Mouse (Mus musculus): Measurements from ENCODE around the gene Mef2d. TPM values are rescaled to one million over a fixed set of nuclear protein-coding genes. Genes with fewer than 3 reads are reported as not detected.

The Mef2d gene
- total RNA-seq, 2 experiments from 2014 or later = 173 to 184 TPM

DNA sequence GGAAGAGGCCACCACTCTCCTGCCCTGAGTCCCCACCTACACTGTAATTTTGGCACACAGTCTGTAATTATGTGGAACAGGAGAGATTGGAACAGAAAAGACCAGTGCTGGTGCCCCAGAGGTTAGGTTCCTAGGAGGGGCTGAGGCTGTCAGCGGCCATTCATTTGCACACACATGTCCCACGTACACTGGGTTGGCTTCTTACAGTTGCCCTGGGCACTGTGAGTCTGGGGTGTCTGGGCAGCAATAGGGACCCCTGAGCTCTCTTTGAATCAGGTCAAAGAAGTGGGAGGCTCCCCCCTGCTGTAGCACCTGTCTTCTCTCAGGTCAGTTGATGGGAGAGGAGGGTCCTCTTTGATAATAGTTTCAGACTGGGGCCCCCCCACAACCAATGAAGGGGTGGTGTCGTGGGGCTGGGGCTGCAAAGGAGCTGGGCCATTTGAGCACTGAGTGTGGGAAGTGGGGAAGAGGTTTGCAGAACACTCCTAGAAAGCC lies 66.1 kb downstream of the Mef2d start:
- no peak for TF ChIP-seq CTCF (IDR thresholded peaks at IDR 0.05)
- DNase-seq = no peak
- intact Hi-C loops (cut with DNase I) = no loop called here
- H3K4me3 ChIP-seq = no peak overlapping the region
- no peak overlapping the region for H3K27ac ChIP-seq

DNA sequence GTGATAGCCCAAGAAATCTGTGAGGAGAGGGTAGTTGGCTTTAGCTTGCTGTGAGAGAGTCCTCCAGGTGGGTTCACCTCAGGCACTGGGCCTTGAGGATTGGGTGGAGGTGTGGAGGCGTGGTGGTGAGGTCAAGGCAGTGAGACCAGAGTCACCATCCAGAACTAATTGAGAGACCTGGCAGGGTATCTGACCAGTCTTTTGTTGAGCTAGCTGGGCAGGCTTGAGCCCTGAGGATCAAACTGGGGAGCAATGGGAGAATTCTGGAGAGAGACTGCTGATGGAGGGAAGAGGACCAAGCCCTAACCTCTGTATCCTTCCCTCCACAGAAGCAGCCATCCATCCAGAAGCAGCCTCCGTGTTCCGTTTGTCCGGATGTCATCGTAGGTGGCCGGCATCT lies 67.1 kb downstream of the Mef2d start:
- TF ChIP-seq CTCF (IDR thresholded peaks at IDR 0.05) = no peak
- no peak overlapping the region for H3K4me3 ChIP-seq
- intact Hi-C loops (cut with DNase I) = no loop called here
- no peak overlapping the region for H3K27ac ChIP-seq
- DNase-seq = no peak

DNA sequence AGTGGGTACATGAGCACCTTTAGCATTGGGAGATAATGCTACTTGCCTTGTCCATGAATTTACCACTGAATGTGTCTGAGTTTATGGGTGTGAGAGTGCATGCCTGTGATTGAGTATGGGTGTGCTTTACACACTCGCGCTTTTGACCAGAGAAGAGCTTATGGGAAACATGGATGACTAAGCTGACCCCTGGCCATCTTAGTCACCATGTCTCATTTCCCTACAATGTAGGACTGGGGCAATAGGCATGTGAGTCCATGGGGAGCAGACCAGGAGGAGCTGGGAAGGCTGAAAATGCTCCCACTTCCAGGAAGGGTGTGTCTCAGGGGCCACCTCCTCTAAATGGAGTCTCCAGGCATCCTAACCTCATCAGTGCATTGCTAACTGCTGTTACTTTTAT lies 67.9 kb downstream of the Mef2d start:
- intact Hi-C loops (cut with DNase I) = no loop called here
- Histone ChIP-seq H3K27ac (no peak overlapping the region), H3K4me3 (no peak overlapping the region)
- TF ChIP-seq CTCF (IDR thresholded peaks at IDR 0.05) = no peak
- no peak for DNase-seq

DNA sequence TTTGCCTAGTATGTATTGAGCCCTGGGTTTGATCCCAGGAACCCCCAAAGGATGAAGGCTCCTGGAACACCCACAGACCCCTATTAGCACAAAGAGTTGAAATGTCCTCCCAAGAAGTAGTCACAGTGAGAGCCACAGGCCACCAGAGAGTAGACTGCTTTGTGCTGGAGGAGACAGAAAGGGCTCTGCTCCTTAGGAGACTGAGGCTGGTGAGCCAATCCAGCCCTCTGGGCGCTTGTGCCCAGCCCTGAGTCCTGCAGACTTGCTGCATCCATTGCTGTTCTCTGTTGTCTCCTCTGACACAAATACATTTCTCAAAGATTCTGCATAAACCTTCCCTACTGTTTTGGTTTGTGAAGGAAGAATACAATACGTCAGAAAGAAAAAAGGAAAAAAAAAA lies 68.7 kb downstream of the Mef2d start:
- Histone ChIP-seq H3K27ac (no peak overlapping the region), H3K4me3 (no peak overlapping the region)
- TF ChIP-seq CTCF (IDR thresholded peaks at IDR 0.05) = no peak
- intact Hi-C loops (cut with DNase I) = no loop called here
- DNase-seq = no peak

DNA sequence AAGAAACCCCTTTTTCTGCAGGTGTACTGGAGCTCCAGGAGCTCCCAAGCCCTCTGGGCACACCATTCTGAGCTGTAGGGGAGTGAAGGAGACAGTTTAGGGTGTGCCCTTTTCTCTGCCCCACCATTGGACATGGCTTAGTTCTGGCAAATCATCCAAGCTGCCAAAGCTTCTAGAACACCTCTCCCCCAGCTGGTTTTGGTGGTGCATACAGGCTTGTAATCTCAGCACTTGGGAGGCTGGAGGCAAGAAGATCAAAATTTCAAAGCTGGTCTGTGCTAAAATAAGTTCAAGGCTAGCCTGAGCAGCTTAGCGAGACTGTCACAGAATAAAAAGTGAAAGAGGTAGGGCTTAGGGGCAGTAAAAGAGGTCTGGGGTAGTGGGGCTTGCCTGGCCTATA lies 70.2 kb downstream of the Mef2d start:
- no peak for DNase-seq
- no peak overlapping the region for H3K27ac ChIP-seq
- no peak for TF ChIP-seq CTCF (IDR thresholded peaks at IDR 0.05)
- intact Hi-C loops (cut with DNase I) = no loop called here
- no peak overlapping the region for H3K4me3 ChIP-seq

DNA sequence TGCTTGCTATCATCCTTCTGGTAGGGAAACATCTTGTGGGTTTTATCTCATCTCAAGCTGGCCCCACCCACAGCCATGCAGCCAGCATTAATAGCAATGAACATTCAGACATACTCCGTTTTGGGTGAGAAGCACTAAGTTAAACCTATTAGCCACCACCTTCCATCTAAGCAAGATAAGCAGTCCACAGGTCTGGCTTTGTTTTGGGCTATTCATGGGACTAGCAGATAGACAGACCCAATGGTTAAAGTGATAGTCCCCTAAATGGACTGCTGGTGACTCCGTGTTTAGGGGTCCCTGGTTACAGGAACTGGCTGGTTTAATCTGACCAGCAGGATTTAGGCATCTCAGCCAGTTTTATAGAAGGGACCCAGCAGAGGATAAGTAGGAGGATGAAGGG lies 70.8 kb downstream of the Mef2d start:
- Histone ChIP-seq H3K27ac (no peak overlapping the region), H3K4me3 (no peak overlapping the region)
- TF ChIP-seq CTCF (IDR thresholded peaks at IDR 0.05) = no peak
- DNase-seq = no peak
- intact Hi-C loops (cut with DNase I) = no loop called here

DNA sequence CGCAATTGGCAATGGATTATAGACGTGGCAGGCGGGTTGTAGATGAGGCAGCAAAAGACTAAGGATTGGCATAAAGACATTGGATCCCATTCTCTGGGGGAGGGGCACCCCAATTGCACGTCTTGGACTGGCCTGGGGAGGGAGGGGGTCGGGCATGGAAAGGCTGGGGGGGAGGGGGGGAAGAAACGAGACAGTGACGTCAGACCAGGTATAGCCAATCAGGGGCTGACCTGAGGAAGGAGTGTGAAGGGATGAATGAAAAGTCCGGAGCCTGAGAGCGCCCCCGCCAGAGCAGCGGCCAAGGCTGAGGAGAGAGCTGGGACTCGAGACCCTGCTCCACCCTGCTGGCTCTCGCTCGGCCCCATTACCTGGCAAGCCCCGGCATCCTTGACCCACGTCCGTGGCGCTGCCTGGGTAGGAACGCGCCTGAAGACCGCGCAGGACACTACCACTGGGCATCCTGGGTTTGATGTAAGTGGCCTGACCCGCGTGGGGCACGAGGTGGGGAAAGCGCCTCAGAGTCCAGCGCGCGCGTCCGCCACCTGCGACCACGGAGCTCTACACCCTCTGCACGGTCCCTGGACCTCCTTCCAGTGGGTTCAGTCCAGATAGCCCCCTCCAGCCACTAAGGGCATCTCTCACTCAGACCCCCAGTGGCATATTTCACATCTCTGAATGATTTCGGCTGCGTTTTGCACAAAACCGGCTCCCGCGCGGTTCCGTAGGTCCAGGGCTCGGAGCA lies 72.2 kb downstream of the Mef2d start:
- intact Hi-C loops (cut with DNase I) = no loop called here
- no peak for DNase-seq
- Histone ChIP-seq H3K27ac (no peak overlapping the region), H3K4me3 (peak overlapping the region; percentile 67)
- TF ChIP-seq CTCF (IDR thresholded peaks at IDR 0.05) = no peak

DNA sequence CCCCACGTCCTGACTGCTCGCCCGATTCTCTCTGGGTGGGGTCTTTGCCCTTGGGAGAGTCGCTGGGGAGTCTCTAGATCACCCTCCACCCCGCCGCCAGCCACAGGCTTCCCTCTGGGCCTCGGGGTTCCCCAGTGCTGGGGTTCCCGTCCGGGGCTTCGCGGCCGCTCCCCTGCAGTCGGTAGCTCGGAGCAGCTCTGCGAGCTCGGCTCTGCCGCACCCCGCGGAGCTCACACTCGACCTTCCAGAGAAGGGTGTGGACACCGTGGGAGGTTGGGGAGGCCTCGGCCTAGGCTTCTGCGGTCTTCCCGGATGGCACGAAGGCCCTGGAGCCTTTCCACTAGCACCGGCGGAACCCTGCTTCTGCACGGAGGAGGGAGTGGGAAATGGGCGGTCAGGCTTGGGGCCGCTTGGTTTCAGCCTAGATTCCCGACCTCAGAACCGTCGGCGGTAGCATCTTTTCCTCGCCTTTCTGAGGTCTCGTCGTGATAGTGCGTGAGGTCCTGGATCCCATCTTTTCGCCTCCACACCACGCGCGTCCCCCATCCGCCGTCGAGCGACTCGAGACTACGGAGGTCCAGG lies 72.9 kb downstream of the Mef2d start:
- Histone ChIP-seq H3K27ac (no peak overlapping the region), H3K4me3 (peak overlapping the region; percentile 67)
- TF ChIP-seq CTCF (IDR thresholded peaks at IDR 0.05) = no peak
- intact Hi-C loops (cut with DNase I) = no loop called here
- DNase-seq = peak; percentile 26

DNA sequence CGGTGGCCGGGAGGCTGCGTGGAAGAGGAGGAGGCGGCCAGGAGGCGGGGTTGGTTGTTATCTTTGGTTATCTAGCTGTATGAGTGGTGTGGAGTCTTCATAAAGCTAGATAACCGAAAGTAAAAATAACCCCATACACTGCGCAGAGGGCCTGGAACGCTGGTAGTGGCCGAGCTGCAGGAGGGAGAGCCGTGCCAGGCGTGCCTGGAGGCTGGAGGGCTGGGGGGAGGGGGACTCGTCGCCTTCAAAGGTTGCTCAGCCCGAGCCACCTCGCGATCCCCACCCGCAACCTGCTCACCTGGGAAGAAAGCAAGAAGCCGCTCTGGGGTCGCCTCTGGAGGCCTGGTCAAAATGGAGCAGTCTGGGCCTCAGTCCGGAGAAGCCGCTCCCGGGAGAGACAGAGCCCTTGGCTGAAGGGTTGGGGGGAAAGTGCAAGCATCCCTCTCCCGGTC lies 73.4 kb downstream of the Mef2d start:
- no peak for TF ChIP-seq CTCF (IDR thresholded peaks at IDR 0.05)
- Histone ChIP-seq H3K27ac (no peak overlapping the region), H3K4me3 (peak overlapping the region; percentile 67)
- no peak for DNase-seq
- intact Hi-C loops (cut with DNase I) = no loop called here

DNA sequence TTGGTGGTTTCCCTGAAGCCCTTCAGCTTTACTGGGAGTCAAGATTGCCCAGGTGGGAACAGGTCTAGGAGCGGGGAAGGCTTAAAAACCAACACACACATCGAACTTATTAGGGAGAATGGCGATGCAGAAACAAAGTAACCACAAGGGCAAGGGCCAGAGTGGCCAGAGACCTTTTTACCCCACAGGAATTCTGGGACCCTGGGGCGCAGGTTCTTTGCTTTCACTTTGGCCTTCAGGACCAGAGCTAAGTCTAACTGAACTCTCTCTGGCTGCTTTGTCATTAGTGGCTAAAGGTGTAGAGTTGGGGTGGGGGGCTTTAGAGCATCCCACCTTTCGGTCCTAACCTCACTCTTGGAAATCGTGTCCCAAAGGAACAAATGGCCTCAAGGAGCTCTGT lies 73.9 kb downstream of the Mef2d start:
- Histone ChIP-seq H3K27ac (no peak overlapping the region), H3K4me3 (peak overlapping the region; percentile 67)
- DNase-seq = no peak
- intact Hi-C loops (cut with DNase I) = no loop called here
- TF ChIP-seq CTCF (IDR thresholded peaks at IDR 0.05) = no peak

DNA sequence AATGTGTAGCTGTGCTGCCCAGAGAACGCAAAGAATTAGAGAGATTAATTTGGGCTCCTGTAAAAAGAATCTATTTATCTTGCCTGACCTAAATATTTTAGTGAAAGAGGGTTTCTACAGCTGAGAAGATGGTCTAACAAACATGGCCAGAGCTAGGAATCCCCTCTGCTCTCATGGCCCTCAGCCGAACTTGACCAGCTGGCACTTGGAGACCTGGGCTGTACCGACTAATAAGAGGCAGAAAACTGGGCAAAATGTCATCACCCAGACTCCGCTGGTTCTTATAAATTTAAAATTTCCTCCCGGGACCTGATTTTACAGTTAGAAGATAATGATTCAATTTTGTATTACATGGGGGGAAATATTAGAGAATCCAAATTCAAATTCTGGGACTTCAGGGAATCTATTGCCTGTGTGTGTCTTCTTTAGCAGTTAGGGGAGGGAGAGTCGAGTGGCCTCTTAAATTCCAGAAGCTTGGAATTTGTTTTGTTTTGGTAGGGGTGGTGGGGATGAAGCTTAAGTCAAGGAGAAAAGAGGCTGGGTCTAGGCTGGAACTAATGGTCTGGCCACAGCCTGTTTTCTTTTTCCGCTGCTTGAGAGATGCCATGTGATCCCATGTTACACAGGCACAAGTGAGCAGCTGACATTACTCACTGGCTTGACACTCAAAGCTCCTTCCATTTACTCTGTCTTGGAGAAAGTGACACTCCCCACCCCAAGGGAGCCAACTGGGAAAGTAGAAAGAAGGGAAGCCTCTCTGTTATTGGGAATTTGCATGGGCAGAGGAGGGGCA lies 74.6 kb downstream of the Mef2d start:
- Histone ChIP-seq H3K4me3 (no peak overlapping the region), H3K27ac (no peak overlapping the region)
- intact Hi-C loops (cut with DNase I) = no loop called here
- no peak for TF ChIP-seq CTCF (IDR thresholded peaks at IDR 0.05)
- DNase-seq = no peak

DNA sequence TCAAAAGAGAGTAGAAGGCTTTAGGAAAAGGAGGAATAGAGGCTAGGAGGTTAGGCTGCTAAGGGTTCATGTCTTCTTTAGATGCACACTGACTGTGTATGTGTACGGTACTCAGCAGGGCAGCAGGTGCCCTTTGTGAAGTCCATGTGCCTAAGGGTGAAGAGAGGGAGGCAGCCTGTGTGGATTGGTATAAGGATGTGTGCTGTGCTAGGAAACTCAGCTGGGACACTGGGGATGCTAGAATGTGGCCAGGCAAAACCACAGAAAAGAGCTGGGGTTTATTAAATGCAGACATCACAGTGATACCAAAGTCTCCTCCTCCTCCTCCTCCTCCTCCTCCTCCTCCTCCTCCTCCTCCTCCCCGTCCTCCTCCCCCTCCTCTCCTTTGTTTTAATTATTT lies 75.5 kb downstream of the Mef2d start:
- H3K27ac ChIP-seq = no peak overlapping the region
- intact Hi-C loops (cut with DNase I) = no loop called here
- TF ChIP-seq CTCF (IDR thresholded peaks at IDR 0.05) = no peak
- DNase-seq = no peak
- no peak overlapping the region for H3K4me3 ChIP-seq

DNA sequence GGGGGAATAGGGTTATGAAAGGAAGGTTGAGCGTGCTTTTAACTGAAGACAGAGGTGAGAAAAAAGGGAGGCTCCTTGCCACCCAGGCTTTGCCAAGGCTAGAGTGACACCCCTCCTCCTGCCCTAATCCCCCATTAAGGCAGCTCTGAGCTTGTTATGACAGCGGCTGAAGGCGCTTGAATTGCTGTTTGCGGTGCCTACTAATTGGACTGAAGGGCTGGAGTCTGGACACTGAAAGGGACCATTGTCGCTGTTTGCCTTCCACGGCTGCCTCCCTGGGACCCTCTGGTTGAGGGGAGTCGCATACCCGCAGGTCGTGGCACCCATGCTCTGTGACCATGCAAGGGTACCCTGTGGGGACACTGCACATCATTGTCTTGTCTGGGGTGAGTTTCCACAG lies 77.8 kb downstream of the Mef2d start:
- H3K4me3 ChIP-seq = no peak overlapping the region
- intact Hi-C loops (cut with DNase I) = no loop called here

More for the DNA sequence above, 77.8 kb downstream of the Mef2d start:
- DNase-seq = no peak
- no peak for TF ChIP-seq CTCF (IDR thresholded peaks at IDR 0.05)
- no peak overlapping the region for H3K27ac ChIP-seq
